Mouse (Mus musculus): Measurements from ENCODE around the gene Hunk.
A peak's percentile ranks its signal among the peaks of the same experiment; 100 is the strongest.

The Hunk gene

DNA sequence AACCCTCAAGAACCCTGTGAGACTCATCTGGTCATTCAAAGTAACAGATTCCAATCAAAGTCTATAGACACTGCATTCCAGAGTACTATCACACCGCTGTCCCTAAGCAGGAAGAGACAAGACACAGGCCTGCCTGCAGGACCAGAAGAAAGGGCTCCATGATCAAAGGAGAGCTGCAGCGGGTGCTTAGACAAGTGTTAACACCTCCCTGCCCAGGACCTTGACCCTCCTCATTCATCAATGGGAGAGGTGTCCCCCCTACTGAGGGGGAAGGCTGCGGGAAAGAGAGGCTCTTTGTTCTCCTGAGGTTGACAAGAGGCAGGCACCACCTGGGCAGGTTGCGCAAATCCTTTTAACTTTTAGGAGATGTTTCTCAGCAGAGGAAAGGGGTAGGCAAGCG, 51.5 kb downstream of the Hunk start:
- peak; percentile 66 for DNase-seq (ENCODE audit: low spot score)

DNA sequence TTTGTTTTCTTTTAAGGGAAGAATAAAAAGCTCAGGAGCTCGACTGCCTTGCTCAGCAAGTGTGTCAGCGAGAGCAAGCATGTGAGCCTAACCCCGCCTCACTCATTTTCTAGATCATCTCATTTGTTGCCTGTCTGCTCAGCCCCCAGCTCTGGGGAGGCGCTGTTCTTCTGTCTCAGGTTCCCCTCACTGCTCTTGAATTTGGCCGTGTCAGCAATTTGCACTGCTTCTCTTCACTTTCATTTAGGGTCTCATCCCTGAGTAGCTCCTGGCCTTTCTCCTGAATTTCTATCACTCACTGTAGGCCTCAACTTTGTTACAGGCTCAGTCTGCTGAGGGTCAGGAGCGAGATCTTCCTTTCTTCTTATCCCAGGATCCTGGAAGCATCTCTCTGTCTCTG, 53.7 kb downstream of the Hunk start:
- no peak for DNase-seq (ENCODE audit: low spot score)

DNA sequence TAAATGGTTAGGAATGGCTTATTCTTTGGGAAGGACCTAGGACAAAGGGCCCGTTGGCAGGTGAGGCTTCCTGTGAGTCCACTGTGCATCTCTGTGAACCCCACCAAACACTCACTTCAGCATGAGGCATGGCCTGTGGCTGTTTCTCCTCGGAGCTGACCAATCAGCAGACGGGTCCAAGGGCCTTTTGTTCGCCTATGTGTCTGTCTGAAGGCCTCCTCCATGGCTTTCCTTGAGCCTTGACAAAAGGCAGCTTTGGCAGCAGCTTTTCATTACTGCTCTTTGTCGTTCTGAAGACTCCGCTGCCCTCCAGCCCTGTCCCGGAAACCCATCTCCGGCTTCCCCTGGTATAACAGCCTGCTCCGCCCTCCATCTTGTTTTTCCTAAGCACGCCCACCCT, 54.8 kb downstream of the Hunk start:
- no peak for DNase-seq (ENCODE audit: low spot score)

DNA sequence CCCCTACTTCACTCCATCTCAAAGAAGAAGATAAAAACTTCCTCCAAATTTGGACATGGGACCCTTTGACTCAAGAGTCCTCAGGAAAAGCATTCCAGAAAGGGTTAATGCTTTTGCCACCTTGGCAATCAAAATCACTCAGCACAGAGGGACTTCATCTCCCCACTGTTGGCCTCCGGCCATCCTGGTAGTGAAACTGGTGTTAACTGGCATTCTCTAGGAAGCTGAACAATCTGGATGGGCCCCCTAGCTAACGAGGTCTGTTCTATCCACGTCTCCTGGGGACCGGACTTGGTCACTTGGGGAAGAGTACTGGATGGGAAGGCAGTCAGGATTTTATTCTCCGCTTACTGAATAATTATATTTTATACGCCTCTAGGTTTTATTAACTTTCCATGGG, 57.2 kb downstream of the Hunk start:
- no peak for DNase-seq (ENCODE audit: low spot score)

DNA sequence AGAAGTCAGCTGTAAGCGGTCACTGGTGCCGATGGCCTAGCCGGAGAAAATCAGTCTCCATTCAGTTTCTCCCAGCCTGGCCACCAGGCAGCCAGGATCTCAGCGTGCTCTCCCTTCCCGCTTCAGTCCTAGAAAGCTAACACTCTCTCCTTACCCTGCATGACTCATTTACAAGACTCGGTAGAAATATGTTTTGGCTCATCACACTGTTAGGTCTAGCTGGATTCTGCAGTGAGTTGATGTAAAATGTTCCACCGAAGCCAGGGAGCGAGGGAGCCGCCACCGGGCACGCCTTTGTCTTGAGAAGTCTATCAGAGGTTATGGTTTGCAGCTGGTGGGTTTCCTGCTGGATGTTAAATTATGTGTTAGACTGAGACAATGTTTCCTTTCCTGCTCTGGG, 67.4 kb downstream of the Hunk start:
- DNase-seq (ENCODE audit: low spot score), result no peak

DNA sequence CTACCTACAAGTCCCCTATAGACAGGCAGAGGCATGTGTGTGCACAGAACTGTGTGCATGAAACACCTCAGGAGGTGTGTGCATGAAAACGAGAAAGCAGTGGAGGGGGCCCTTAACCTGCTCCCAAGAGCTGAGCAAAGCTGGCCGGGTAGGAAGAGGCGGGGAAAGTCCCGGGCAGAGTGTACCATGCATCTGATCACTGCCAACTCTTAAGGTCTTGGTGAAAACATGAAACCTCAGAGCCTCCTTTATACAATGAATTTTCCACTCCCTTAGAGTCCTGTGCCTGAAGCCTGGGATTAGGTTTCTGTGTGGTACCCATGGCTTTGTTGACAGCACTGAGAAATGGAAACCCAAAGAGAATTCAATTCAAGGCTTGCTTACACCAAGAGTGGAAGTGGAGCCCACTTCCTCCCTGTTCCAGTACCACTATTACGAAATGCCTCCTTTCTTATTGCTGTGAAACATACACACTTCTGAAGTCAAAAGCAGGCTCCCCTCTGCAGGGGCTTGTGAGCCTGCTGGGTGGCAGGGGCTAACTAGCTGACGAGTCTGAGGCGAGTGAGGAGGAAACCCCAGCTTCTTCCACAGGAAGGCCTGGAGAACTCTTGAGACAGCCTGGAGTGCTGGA, 70.8 kb downstream of the Hunk start:
- DNase-seq (ENCODE audit: low spot score), result no peak

DNA sequence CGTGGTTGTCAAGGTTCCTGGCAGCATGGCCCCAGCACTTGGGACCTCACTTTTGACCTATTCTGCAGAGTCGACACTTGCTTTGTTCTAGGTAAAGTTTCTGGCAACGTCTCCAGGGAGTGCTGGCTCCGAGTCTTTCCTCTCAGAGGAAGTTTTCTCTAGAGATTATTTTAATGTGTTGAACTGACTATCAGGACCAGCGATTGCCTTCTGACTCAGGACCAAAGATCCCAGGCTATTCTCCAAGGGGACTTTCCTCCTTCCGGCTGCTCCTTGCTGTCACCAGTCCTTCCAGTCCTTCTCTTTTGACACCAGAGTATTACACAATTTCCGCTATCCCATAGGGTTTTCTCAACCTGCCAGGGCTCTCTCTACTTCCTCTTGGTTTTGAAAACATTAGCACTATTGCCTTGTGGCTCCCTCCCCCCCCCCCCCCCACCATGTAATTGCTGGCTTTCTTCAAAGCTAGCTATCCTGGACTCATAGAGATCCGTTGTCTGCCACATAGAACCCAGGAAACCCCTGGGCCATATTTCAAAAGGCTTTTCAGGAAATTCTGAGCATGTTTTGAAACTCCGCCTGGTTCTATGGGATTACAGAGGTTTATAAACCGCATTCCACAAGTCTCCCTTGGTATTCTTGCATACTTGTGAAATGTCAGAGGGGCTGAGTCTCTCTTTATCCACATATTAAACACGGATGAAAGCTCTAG, 73.2 kb downstream of the Hunk start:
- DNase-seq (ENCODE audit: low spot score), result no peak

DNA sequence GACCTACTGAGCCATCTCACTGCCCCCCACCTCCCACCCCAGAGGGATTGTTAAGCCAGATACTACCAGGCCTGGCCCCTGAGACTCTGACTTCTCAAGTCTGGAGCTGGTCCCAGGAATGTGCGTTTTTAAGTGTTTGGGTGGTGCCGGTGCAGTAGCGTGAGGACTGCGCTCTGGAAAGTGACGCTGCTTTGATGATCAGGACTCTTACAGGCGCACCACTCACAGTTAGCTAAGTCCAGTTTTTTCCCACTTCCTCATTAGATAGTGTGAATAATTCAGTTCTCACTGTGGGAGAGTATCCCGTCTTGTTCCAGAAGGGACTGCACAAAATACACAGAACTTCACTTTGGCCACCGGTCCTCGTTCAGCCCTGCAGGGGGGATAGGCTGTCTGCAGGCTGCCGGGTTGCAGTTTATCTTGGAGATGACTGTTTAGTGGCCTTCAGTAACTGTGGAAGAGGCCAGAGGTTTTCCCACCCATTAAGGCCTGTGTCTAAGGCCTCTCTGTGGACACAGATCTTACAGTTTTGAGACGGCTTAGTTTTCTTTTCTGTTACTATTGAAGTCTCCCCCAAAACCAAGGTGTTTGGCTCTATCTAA, 75.6 kb downstream of the Hunk start:
- no peak for DNase-seq (ENCODE audit: low spot score)

DNA sequence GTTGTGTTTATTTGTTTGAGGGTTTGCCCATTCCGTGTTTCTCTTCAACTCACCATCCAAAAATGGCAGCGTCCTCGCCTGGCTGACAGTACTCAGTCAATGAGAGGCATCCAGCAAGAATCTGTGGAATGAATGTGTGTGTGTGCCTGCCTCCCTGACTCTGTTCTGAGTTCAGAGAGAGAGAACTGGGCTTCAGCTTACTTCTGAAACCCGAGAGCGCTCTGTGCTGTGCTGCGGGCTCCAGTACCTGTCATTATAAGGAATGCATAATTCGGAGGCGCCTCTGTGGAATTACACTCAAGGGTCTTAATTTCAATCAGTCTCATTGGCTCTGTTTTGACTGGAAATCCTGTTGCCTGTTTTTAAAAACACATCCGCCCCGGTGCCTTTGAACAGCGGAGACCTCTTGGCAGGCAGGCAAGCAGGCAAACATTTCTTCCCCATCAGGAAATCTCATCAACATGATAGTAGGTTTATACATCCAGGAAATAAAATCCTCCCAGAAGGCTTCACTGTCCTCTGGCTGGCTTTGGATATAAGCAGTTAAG, 77.0 kb downstream of the Hunk start:
- DNase-seq (ENCODE audit: low spot score), result peak; percentile 33

DNA sequence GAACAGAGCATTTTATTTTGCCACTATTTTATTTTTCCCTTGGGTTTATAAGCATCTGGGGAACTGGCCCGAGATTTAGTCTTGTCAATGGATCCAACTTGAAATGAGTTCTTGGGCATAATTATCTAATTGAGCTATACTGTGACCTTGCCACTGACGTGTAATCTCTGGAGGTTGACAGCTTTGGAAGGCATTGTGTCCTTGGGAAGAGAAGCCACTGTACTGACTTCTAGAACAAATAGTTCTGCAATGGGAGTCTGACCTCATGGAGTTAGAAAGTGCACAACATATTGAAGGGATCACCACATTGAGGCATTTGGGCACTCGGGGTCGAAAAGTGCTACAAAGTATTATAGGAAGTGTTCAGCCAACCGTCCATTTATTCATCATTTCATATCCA, 79.3 kb downstream of the Hunk start:
- no peak for DNase-seq (ENCODE audit: low spot score)

DNA sequence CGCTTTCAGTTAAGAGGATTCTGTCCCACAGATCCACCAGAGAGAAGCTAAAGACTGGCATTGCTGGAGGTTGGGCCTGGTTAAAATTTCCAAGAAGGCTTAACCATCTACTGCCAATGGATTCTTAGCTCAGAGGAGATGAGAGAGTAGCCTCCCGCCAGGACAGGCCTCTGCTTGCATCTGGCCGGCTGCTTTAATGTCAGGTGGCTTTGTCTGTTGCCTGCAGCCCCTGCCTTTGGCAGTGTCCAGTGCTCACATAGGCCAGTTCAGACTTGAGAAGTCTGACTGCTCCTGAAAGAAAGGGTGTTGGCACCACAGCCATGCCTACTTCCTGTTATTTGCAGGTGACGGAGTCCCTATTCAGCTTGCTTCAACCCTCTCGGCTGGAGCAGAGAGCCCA, 82.5 kb downstream of the Hunk start:
- DNase-seq (ENCODE audit: low spot score), result no peak

DNA sequence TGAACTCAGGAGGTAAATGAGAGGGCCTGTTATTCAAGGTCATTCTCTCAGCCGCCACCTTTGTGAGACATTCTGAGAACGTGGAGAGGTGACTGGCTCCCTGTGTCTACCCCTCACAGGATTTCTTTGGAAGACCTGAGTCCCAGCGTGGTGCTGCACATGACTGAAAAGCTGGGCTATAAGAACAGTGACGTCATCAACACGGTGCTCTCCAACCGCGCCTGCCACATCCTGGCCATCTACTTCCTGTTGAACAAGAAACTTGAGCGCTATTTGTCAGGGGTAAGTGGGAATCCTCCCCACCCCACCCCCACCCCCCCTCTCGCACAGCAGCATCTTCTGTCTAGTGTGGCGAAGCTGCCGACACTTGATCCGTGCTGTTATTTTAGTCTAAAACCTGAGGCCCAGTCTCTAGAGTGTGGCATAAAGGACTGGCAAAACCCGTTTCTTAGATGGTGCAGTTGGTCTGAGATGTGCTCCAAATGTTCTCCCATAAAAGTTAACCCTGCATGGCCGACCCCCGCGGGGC, 90.0 kb downstream of the Hunk start:
- DNase-seq (ENCODE audit: low spot score), result no peak

DNA sequence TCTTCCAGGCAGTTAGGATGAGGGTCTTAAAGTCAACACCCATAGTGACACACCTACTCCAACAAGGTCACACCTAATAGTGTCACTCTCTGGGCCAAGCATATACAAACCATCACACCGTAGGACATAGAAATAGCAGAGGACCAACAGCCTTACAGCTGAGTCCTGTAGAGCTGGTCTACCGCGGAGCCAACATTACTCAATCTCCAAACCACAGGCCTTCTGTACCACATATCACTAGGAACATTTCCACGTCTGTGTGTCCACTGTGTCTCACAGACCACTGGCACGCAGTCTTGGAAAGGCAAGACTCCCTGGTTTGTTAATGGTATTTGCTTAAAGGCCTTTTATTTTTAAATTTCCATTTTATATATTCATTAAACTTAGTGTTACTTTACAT, 95.8 kb downstream of the Hunk start:
- DNase-seq (ENCODE audit: low spot score), result no peak

DNA sequence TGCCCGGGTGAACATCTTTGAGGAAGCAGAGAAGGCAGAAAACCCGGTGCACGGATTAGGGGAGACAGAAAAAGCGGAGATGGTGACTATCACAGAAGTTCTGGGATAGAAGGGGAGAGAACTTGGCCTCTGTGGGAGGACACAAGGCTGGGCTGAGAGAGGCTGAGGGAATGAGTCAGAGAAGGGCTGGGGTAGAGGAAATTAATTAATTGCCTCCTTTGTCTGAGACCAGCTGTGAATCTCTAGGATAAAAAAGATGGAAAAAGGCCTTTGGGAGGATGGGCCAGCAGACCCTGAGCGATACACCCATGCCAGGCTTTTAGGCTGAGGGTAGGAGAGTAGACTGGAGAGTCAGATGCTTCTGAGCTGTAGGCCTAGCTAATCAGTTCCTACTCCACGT, 97.5 kb downstream of the Hunk start:
- no peak for DNase-seq (ENCODE audit: low spot score)

DNA sequence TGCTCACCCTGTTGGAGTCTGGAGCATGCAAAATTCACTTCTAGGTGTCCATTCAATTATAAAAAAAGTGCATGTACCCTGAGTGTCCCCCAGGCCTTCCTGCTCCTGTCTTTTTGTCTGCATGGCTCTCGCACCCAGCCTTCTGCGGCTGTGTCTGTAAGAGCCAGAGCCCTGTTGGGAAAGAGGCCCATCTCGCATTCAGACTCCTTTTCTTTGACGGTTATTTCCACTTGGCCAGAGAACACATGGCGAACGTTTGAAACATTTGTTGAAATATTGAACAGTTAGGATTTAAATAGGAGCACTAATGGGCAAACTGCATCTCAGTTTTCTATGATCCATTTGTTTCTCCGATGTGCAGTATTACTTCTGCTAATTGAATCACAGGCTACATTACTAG, 99.3 kb downstream of the Hunk start:
- no peak for DNase-seq (ENCODE audit: low spot score)

DNA sequence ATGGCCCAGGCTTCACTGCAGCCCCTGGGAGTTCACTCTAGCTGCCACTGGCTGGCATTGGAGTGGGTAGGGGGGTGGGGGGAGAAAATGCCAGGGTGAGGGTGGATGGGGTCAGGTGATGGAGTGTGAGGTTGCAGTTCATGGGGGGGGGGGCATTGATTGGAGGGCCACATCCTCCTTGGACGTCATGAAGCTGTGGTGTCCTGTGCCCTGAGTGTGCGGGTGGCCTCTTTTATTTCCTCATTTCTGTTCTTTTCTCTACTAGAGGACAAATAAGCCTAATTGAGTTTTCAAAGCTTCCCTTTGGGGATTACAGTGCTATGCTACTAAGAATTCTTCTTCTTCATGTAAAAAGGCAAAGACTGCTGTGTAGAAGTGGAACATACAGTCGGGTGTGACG, 99.8 kb downstream of the Hunk start:
- DNase-seq (ENCODE audit: low spot score), result no peak

DNA sequence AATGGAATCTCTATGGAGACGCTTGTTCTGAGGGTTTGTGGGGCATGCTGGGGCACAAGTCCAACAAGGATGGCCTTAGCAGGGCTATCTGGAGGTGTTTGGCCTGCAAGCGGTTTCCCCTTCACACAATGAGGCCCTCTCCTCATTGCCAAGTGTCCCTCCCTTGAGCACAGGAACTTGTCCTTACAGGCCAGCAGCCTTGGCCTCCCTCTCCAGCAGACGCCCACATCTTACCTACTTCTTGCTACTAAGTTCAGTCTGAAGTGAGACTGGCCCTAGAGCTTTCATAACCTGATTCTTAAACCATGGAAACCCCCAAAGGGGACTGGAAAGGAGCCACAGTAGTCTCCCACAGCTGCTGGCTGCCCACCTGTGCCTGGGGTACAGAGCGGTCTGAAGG, 104.3 kb downstream of the Hunk start:
- no peak for DNase-seq (ENCODE audit: low spot score)

DNA sequence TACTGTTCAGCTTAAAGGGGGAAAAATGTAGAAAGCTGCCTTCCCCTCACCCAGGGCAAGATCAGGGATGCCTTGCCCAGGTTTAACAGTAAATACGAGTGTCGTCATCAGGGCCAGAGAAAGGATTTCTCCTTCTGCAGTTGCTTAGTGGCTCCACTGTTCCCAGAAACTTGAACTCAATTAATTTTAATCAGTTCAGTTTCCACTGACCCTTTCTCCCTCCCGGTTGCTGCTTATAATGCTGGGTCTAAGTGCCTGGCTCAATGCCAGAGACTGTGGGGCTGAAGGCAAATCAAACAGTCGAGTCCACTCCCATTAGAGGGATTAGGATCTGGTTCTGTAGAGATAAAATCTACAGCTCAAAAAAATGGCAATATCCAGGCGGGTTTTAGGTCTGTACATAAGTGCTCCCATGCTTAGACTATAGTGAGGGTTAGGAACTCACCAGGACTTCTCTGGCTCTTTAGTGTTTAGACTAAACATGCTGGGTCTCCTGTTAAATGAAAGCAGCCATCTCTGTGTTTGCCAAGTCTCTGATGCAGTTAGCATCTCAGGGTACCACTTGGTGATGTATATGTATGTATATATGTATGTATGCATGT, 106.2 kb downstream of the Hunk start:
- DNase-seq (ENCODE audit: low spot score), result no peak

DNA sequence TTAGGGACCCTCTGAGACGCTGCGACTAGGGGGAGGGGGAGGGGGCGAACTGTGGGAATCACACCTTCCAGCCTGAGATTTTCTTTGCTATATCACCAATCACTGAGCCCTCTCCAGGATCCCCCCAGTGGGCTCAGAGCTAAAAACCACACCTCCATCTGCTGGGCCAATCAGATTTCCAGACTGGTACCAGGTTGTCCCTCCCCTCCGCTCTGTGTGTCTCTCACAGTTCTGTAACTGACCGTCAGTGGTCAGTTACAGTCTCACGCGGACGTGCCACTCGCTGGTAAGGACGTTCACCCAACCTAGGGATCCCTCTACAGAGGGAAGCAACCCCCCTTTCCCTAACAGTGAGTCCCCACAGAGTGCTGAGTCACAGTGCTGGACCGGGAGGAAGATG, 111.1 kb downstream of the Hunk start:
- peak; percentile 57 for DNase-seq (ENCODE audit: low spot score)

DNA sequence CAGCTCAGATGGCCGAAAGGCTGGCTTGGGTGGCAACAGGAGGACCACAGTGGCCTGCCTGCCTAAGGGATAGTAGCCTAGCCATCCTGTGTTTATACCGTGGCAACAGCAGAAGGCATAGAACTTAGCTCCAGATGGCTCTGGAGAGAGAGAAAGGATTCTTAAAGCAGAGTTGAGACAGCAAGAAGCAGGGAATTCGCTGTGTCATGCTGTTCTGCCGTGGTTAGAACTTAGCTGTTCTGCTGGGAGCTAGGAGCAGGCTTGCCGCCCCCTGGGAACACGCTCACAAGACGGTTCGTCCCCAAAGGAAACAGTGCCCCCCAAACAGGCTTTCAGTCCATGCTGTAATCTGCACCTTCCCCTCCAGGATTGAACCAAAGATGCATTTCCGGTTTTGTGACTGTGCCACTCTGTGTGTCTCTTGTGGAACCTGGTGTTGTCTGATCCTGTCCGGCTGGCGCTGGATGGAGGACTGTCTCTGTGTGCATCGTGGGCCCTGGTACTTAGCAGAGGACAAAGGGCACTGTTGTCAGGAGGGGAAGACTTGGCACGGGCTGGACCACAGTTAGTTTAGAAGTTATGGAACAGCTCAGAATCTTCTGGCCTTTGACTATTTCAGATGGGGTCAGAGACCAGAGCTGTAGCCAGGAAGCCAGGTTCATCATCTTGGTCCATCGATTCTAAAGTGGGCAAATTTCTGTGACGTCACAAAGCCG, 112.1 kb downstream of the Hunk start:
- no peak for DNase-seq (ENCODE audit: low spot score)

DNA sequence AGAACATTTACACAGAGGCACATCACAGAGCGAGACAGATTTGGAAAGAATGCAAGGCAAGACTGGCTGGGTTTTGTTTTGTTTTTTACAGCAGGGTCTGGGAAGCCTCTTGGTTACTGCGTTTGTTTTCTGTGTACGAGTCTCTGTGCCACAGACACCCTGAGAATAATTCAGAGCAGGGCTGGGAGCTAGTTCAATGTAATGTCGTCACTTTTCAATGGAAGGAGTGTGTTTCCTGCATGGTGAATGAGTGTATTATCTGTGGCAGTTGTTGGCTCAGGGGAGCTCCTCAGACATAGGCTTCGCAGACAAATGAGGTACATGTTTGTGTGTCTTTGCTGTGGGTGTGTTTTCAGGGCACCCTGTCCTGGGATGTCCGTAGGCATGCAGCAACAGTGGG, 115.0 kb downstream of the Hunk start:
- no peak for DNase-seq (ENCODE audit: low spot score)

DNA sequence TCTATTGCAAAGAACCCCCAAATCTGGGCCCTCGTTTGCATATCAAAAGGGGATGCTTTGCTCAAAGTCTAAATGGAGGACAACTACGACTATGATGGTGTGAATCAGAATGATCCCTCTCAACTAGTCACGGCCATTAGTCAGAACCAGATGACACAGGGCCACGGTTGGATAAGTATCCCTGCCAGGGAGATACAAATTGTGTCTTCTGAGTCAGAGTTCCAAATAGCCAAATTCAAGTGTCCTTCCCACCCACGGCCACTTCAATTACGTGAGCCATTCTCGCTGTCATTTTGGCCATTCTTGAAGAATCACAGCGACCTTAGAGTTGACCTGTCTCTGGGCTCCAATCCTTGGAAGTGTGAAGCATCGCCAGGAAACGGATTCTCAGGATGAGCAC, 119.4 kb downstream of the Hunk start:
- DNase-seq (ENCODE audit: low spot score), result no peak

All from embryo, embryonic 10 days (tissue).